ENCODE assay signal across 26 mouse cellular contexts in the genomic region with DNA sequence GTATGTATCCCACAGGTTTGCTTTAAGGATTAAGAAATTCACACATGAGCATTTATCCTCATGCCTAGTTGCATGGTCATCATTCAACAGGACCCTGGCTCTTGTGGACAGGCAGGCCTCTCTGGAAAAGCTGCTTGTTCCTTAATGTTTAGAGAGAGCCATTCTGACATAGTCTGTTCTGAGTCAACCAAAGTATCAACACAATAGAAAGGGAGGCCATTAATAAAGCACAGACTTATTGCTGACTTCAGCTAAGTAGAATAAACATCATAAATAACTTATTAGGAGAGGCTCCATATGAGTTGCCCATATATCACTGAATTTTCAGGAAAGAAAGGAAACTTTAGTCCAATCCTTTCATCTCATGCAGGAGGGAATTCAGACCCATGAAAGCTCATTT.
"Had no signal": no experiment of that assay in that cellular context is flagged by ENCODE, and none has a peak within 500 bp of the region (broad histone marks: within the 10 kb centered on the region; RNA-seq: fewer than 3 reads in every experiment).

No protein-coding gene starts in this region.

- H3K27ac ChIP-seq: gastrocnemius, adult 2 months; heart, embryonic 10.5 days; hindbrain, embryonic 10.5 days; hindbrain, embryonic 12.5 days; hindbrain, embryonic 14.5 days; kidney, embryonic 15.5 days; limb, embryonic 13.5 days; limb, embryonic 15.5 days; liver, embryonic 12.5 days; liver, embryonic 14.5 days had no signal

- H3K9me3 ChIP-seq: heart, embryonic 10.5 days; heart, embryonic 12.5 days; hindbrain, embryonic 10.5 days; hindbrain, embryonic 12.5 days; kidney, embryonic 15.5 days; limb, embryonic 13.5 days; limb, embryonic 15.5 days; liver, embryonic 12.5 days had no signal

- H3K9ac ChIP-seq: forebrain, postnatal 0 days; heart, embryonic 12.5 days; hindbrain, embryonic 12.5 days; hindbrain, embryonic 14.5 days; kidney, embryonic 15.5 days; limb, embryonic 13.5 days; limb, embryonic 15.5 days; liver, embryonic 12.5 days; liver, embryonic 14.5 days had no signal

- H3K4me2 ChIP-seq: heart, embryonic 12.5 days; hindbrain, embryonic 12.5 days; hindbrain, embryonic 14.5 days; kidney, embryonic 15.5 days; limb, embryonic 13.5 days; limb, embryonic 15.5 days; liver, embryonic 12.5 days had no signal

- H3K4me1 ChIP-seq: heart, embryonic 10.5 days; heart, embryonic 12.5 days; hindbrain, embryonic 10.5 days; hindbrain, embryonic 12.5 days; kidney, embryonic 15.5 days; limb, embryonic 13.5 days; limb, embryonic 15.5 days; liver, embryonic 12.5 days had no signal

- H3K36me3 ChIP-seq: heart, embryonic 10.5 days; hindbrain, embryonic 10.5 days; hindbrain, embryonic 12.5 days; limb, embryonic 15.5 days; liver, embryonic 12.5 days had no signal

- DNase-seq: forebrain, postnatal 0 days; gastrocnemius, adult 2 months; gastrocnemius, postnatal 10 days; gastrocnemius, postnatal 25 days; heart, adult 18-20 months; heart, postnatal 10 days; heart, postnatal 4 days; kidney, adult 11 months; kidney, adult 2 months; kidney, adult 9 months; kidney, postnatal 10 days; kidney, postnatal 36 days; layer of hippocampus, adult 9-11 months; layer of hippocampus, postnatal 36 days; left cerebral cortex, postnatal 4 days had no signal

- H3K27me3 ChIP-seq: heart, embryonic 12.5 days; hindbrain, embryonic 12.5 days; kidney, embryonic 15.5 days; limb, embryonic 13.5 days; limb, embryonic 15.5 days; liver, embryonic 12.5 days had no signal

- H3K4me3 ChIP-seq: gastrocnemius, adult 2 months; heart, embryonic 10.5 days; heart, embryonic 12.5 days; hindbrain, embryonic 10.5 days; hindbrain, embryonic 12.5 days; kidney, embryonic 15.5 days; limb, embryonic 13.5 days; limb, embryonic 15.5 days; liver, embryonic 12.5 days had no signal

- ATAC-seq: forebrain, postnatal 0 days; hindbrain, embryonic 16.5 days; liver, embryonic 12.5 days had no signal
